In genomic region chr8:111492508-111492907, GRCm38 (mm10) we compare ENCODE assay signal across 15 mouse cellular contexts.
"Had no signal": no experiment of that assay in that cellular context is flagged by ENCODE, and none has a peak within 500 bp of the region (broad histone marks: within the 10 kb centered on the region; RNA-seq: fewer than 3 reads in every experiment).

No protein-coding gene starts in this region.

- H3K27ac ChIP-seq: limb, embryonic 13.5 days; liver, embryonic 15.5 days; midbrain, embryonic 10.5 days; neural tube, embryonic 15.5 days had no signal

- DNase-seq: kidney, postnatal 10 days; kidney, postnatal 4 days; lung, embryonic 14.5 days; lung, postnatal 10 days; lung, postnatal 4 days; midbrain, embryonic 14.5 days; right cerebral cortex, adult 18-20 months; right cerebral cortex, postnatal 25 days; thymus, postnatal 36 days had no signal

- H3K4me3 ChIP-seq: layer of hippocampus, adult 2 months; limb, embryonic 13.5 days; liver, embryonic 15.5 days; midbrain, embryonic 10.5 days; myocyte; neural tube, embryonic 15.5 days had no signal

- H3K4me1 ChIP-seq: limb, embryonic 13.5 days; liver, embryonic 15.5 days; midbrain, embryonic 10.5 days had no signal
